Mouse (Mus musculus) E14TG2a.4 (cell line): ENCODE data around the gene Sp3.

Source experiments
- H3K27me3 ChIP-seq: 2 replicates; pipeline ENCODE4 v1.6.1; 2014; ENCODE audit warnings: low read length, control low read depth; ENCODE audit not compliant: insufficient read depth
- H3K36me3 ChIP-seq: 2 replicates; pipeline ENCODE4 v1.6.1; 2014; ENCODE audit warnings: low read length, control low read depth; ENCODE audit not compliant: insufficient read depth
- H3K4me1 ChIP-seq: replicated peaks from 2 replicates; pipeline ENCODE4 v1.6.1; 2014; ENCODE audit warnings: low read depth, low read length, control low read depth
- H3K4me3 ChIP-seq: replicated peaks from 2 replicates; pipeline ENCODE4 v1.5.1; 2014; ENCODE audit warnings: mild to moderate bottlenecking, low read length
- H3K9me3 ChIP-seq: 2 replicates; pipeline ENCODE4 v1.6.1; 2014; ENCODE audit warnings: low read length, control low read depth
- CTCF ChIP-seq: conservative IDR thresholded peaks from 2 replicates; pipeline ENCODE4 v1.5.1; 2014; ENCODE audit warnings: low read length
- NANOG ChIP-seq: IDR thresholded peaks from 2 replicates; pipeline ENCODE4 v1.6.1; 2014; ENCODE audit warnings: borderline replicate concordance, low read length, mixed read lengths
- POU5F1 ChIP-seq: IDR thresholded peaks from 2 replicates; pipeline ENCODE4 v1.6.1; 2014; ENCODE audit warnings: low read length, borderline replicate concordance

The Sp3 gene

GRCm38 (mm10) chr2:72984806-72985205, 4.6 kb upstream of the Sp3 start:
- no peak overlapping the region for H3K4me3 ChIP-seq

GRCm38 (mm10) chr2:72983211-72983610, 3.0 kb upstream of the Sp3 start:
- Histone ChIP-seq H3K9me3 (peaks cover 7% of the 10 kb centered on the region), H3K4me1 (peaks cover 46% of the 10 kb centered on the region), H3K27me3 (no peaks in the 10 kb centered on the region), H3K36me3 (peaks cover 7% of the 10 kb centered on the region), H3K4me3 (no peak overlapping the region)
- TF ChIP-seq NANOG (no peak), CTCF (no peak)

More at GRCm38 (mm10) chr2:72984806-72985205, 4.6 kb upstream of the Sp3 start:
- peaks cover 17% of the 10 kb centered on the region for H3K36me3 ChIP-seq
- peaks cover 23% of the 10 kb centered on the region for H3K9me3 ChIP-seq
- H3K27me3 ChIP-seq, result no peaks in the 10 kb centered on the region
- peaks cover 46% of the 10 kb centered on the region for H3K4me1 ChIP-seq
- TF ChIP-seq NANOG (no peak), POU5F1 (no peak), CTCF (no peak)

- Histone ChIP-seq H3K4me1 (peaks cover 52% of the 10 kb centered on the region), H3K27me3 (no peaks in the 10 kb centered on the region), H3K36me3 (peaks cover 1% of the 10 kb centered on the region), H3K9me3 (no peaks in the 10 kb centered on the region), H3K4me3 (no peak overlapping the region)
- TF ChIP-seq NANOG, result no peak
- TF ChIP-seq CTCF, result no peak
- TF ChIP-seq POU5F1, result no peak
These were observed 2.0 kb upstream of the Sp3 start for GRCm38 (mm10) chr2:72982110-72982785.

- H3K4me1 ChIP-seq, result peaks cover 58% of the 10 kb centered on the region
- peaks cover 6% of the 10 kb centered on the region for H3K36me3 ChIP-seq
- peak overlapping the region; percentile 99 for H3K4me3 ChIP-seq
- no peak for TF ChIP-seq POU5F1
- TF ChIP-seq NANOG, result no peak
- TF ChIP-seq CTCF, result no peak
- no peaks in the 10 kb centered on the region for H3K27me3 ChIP-seq
- no peaks in the 10 kb centered on the region for H3K9me3 ChIP-seq
These were observed 1.3 kb upstream of the Sp3 start for GRCm38 (mm10) chr2:72981441-72982109.

GRCm38 (mm10) chr2:72981075-72981420, 802 bp upstream of the Sp3 start:
- peaks cover 12% of the 10 kb centered on the region for H3K36me3 ChIP-seq
- TF ChIP-seq NANOG (no peak), CTCF (no peak), POU5F1 (no peak)

GRCm38 (mm10) chr2:72979659-72980071, 581 bp downstream of the Sp3 start:
- H3K27me3 ChIP-seq, result no peaks in the 10 kb centered on the region
- no peaks in the 10 kb centered on the region for H3K9me3 ChIP-seq
- peaks cover 63% of the 10 kb centered on the region for H3K4me1 ChIP-seq
- peaks cover 17% of the 10 kb centered on the region for H3K36me3 ChIP-seq
- peak overlapping the region; percentile 99 for H3K4me3 ChIP-seq
- no peak for TF ChIP-seq CTCF
- no peak for TF ChIP-seq NANOG
- no peak for TF ChIP-seq POU5F1

More at GRCm38 (mm10) chr2:72981075-72981420, 802 bp upstream of the Sp3 start:
- no peaks in the 10 kb centered on the region for H3K9me3 ChIP-seq
- peaks cover 64% of the 10 kb centered on the region for H3K4me1 ChIP-seq
- H3K27me3 ChIP-seq, result no peaks in the 10 kb centered on the region
- peak overlapping the region; percentile 99 for H3K4me3 ChIP-seq

GRCm38 (mm10) chr2:72978901-72979658, 1.2 kb downstream of the Sp3 start:
- peak overlapping the region; percentile 99 for H3K4me3 ChIP-seq
- H3K4me1 ChIP-seq, result peaks cover 60% of the 10 kb centered on the region
- H3K27me3 ChIP-seq, result no peaks in the 10 kb centered on the region
- TF ChIP-seq NANOG (no peak), POU5F1 (no peak), CTCF (no peak)
- H3K9me3 ChIP-seq, result no peaks in the 10 kb centered on the region
- H3K36me3 ChIP-seq, result peaks cover 18% of the 10 kb centered on the region

GRCm38 (mm10) chr2:72978473-72978872, 1.8 kb downstream of the Sp3 start:
- Histone ChIP-seq H3K27me3 (no peaks in the 10 kb centered on the region), H3K36me3 (peaks cover 22% of the 10 kb centered on the region), H3K9me3 (no peaks in the 10 kb centered on the region), H3K4me3 (peak overlapping the region; percentile 99), H3K4me1 (peaks cover 59% of the 10 kb centered on the region)
- TF ChIP-seq CTCF (peak; percentile 20; the same call in 1 of the 2 replicates), NANOG (no peak)
